ENCODE assay signal across 8 mouse cellular contexts in genomic region chr15:82243311-82243710, GRCm38 (mm10). TPM values are rescaled to one million over a fixed set of nuclear protein-coding genes. Genes with fewer than 3 reads are reported as not detected.
DNase-seq lines count a peak whose midpoint lies in the region; ATAC-seq and TF ChIP-seq lines count a peak whose summit lies in the region.

No protein-coding gene starts in this region.

- dilution Hi-C loops in CH12.LX (cut with MboI; ENCODE audit: extremely low pct_ligation_motif_present, extremely low pct_unique_long_range_greater_than_20kb, low sequenced_read_pairs) = no loop called here

- TF ChIP-seq CTCF in CH12.LX (conservative IDR thresholded peaks at IDR 0.05 in 1 of 2, IDR thresholded peaks at IDR 0.05 in 1 of 2; ENCODE audit: low read depth in 2 of 2, low read length in 2 of 2) = 0 out of 4 replicates have a peak, but pooled peaks of 1 of the 2 experiments have one; percentile 5
- no peak for TF ChIP-seq CTCF in liver, embryonic 14.5 days (IDR thresholded peaks at IDR 0.05; ENCODE audit: low read depth)

- no peak for TF ChIP-seq RAD21 in CH12.LX (IDR thresholded peaks at IDR 0.05; ENCODE audit: low read depth, low read length)

- peak overlapping the region; percentile 94 for H3K4me2 ChIP-seq in heart, embryonic 11.5 days
- H3K4me2 ChIP-seq in CH12.LX (ENCODE audit: insufficient read depth, low read depth, poor library complexity, severe bottlenecking) = peak overlapping the region; percentile 62
- peak overlapping the region; percentile 92 for H3K4me2 ChIP-seq in forebrain, embryonic 14.5 days (ENCODE audit: low read length)
- H3K4me2 ChIP-seq in liver, embryonic 14.5 days (ENCODE audit: low read depth) = peak overlapping the region; percentile 73

- H3K4me1 ChIP-seq in heart, embryonic 11.5 days (ENCODE audit: control insufficient read depth, insufficient read depth, low read length) = peaks cover 4% of the 10 kb centered on the region
- H3K4me1 ChIP-seq in CH12.LX (ENCODE audit: control insufficient read depth in 1 of 2, insufficient read depth in 2 of 2) = peaks cover 0 to 13% of the 10 kb centered on the region in 2 experiments; a peak in 3 of 4 replicates
- H3K4me1 ChIP-seq in forebrain, embryonic 14.5 days (ENCODE audit: control insufficient read depth, insufficient read depth, low read length) = peaks cover 4% of the 10 kb centered on the region; the same call in 1 of the 2 replicates
- H3K4me1 ChIP-seq in liver, embryonic 14.5 days (replicated peaks; ENCODE audit: control insufficient read depth in 2 of 2, insufficient read depth in 2 of 2, low read length in 1 of 2) = peaks cover 5 to 10% of the 10 kb centered on the region in 2 experiments

- H3K27me3 ChIP-seq in heart, embryonic 11.5 days (ENCODE audit: control insufficient read depth, insufficient read depth, low read length) = no peaks in the 10 kb centered on the region
- H3K27me3 ChIP-seq in CH12.LX (replicated peaks) = no peaks in the 10 kb centered on the region
- no peaks in the 10 kb centered on the region for H3K27me3 ChIP-seq in forebrain, embryonic 14.5 days (replicated peaks; ENCODE audit: control insufficient read depth, insufficient read depth, low read length)
- no peaks in the 10 kb centered on the region for H3K27me3 ChIP-seq in liver, embryonic 14.5 days (ENCODE audit: control insufficient read depth, insufficient read depth, low read length)

- intact Hi-C loops in heart, postnatal 25 days (cut with DNase I) = no loop called here

- H3K4me3 ChIP-seq in heart, embryonic 11.5 days (ENCODE audit: low read depth, low read length) = peak overlapping the region; percentile 80
- peak overlapping the region; percentile 70 to 94 (median 79) for H3K4me3 ChIP-seq in CH12.LX (replicated peaks in 1 of 3; ENCODE audit: low read depth in 2 of 3, low read length in 2 of 3, poor library complexity in 1 of 3)
- peak overlapping the region; percentile 67 for H3K4me3 ChIP-seq in forebrain, embryonic 14.5 days (ENCODE audit: low read depth, low read length)
- peak overlapping the region; percentile 72 to 83 for H3K4me3 ChIP-seq in liver, embryonic 14.5 days (ENCODE audit: insufficient read depth in 1 of 2, low read depth in 2 of 2, low read length in 2 of 2)

- in situ Hi-C loops in CH12.LX (cut with MboI; ENCODE audit: low pct_ligation_motif_present, low pct_unique_long_range_greater_than_20kb, low sequenced_read_pairs) = loop anchor here (10.0 kb wide), 1 partner anchor 179 kb away; the partner anchor contains the start of gene Mei1

- H3K9me3 ChIP-seq in heart, embryonic 11.5 days (replicated peaks; ENCODE audit: control insufficient read depth, low read length) = no peaks in the 10 kb centered on the region
- H3K9me3 ChIP-seq in CH12.LX (replicated peaks; ENCODE audit: low read length) = no peaks in the 10 kb centered on the region
- H3K9me3 ChIP-seq in forebrain, embryonic 14.5 days (replicated peaks; ENCODE audit: control insufficient read depth, low read length) = no peaks in the 10 kb centered on the region
- no peaks in the 10 kb centered on the region for H3K9me3 ChIP-seq in liver, embryonic 14.5 days (ENCODE audit: control insufficient read depth, low read length)

- DNase-seq in heart, postnatal 25 days (ENCODE audit: low spot score) = no peak
- no peak for DNase-seq in CH12.LX (ENCODE audit: extremely low read depth)
- no peak for DNase-seq in forebrain, embryonic 14.5 days (ENCODE audit: low spot score)
- no peak for DNase-seq in liver, embryonic 14.5 days (ENCODE audit: low read depth in 3 of 3, low spot score in 3 of 3)
- DNase-seq in urinary bladder, adult 18-20 months (ENCODE audit: low spot score in 2 of 2) = no peak
- DNase-seq in gastrocnemius, postnatal 25 days = no peak
- no peak for DNase-seq in urinary bladder, adult 2 months (ENCODE audit: low spot score)

- peaks cover 4% of the 10 kb centered on the region; the same call in 1 of the 2 replicates for H3K79me2 ChIP-seq in CH12.LX (replicated peaks; ENCODE audit: control insufficient read depth, extremely low read depth, insufficient read depth, poor library complexity, severe bottlenecking)

- no peak overlapping the region for H3K27ac ChIP-seq in heart, embryonic 11.5 days (ENCODE audit: low read depth, low read length)
- no peak overlapping the region for H3K27ac ChIP-seq in CH12.LX (ENCODE audit: insufficient read depth, low read depth)
- H3K27ac ChIP-seq in forebrain, embryonic 14.5 days (ENCODE audit: low read depth, low read length) = no peak overlapping the region
- H3K27ac ChIP-seq in liver, embryonic 14.5 days = peak overlapping the region; percentile 43

- no peak for ATAC-seq in heart, embryonic 11.5 days (replicated peaks; ENCODE audit: insufficient number of reproducible peaks, low FRiP score, low TSS enrichment)
- no peak for ATAC-seq in forebrain, embryonic 14.5 days
- no peak for ATAC-seq in liver, embryonic 14.5 days (ENCODE audit: insufficient read depth)

- no peaks in the 10 kb centered on the region for H3K36me3 ChIP-seq in heart, embryonic 11.5 days (ENCODE audit: control insufficient read depth, insufficient read depth, low read length)
- peaks cover 16 to 30% of the 10 kb centered on the region in 2 experiments for H3K36me3 ChIP-seq in CH12.LX (replicated peaks in 1 of 2; ENCODE audit: control insufficient read depth in 1 of 2, insufficient read depth in 1 of 2, low read length in 1 of 2)
- H3K36me3 ChIP-seq in forebrain, embryonic 14.5 days (ENCODE audit: control insufficient read depth, insufficient read depth, low read length) = no peaks in the 10 kb centered on the region
- peaks cover 3% of the 10 kb centered on the region; the same call in 1 of the 2 replicates for H3K36me3 ChIP-seq in liver, embryonic 14.5 days (replicated peaks; ENCODE audit: control insufficient read depth, insufficient read depth, low read depth)

- TF ChIP-seq POLR2A in CH12.LX (IDR thresholded peaks at IDR 0.05; ENCODE audit: low read depth, low read length) = no peak

- TF ChIP-seq EP300 in CH12.LX (IDR thresholded peaks at IDR 0.05; ENCODE audit: low read length) = no peak
- no peak for TF ChIP-seq EP300 in liver, embryonic 14.5 days (IDR thresholded peaks at IDR 0.05; ENCODE audit: low read depth)

- peak overlapping the region; percentile 77; the same call in 1 of the 2 replicates for H3K9ac ChIP-seq in heart, embryonic 11.5 days (ENCODE audit: low read depth, low read length)
- H3K9ac ChIP-seq in CH12.LX (ENCODE audit: insufficient read depth, low read depth) = peak overlapping the region; percentile 67; the same call in 1 of the 2 replicates
- H3K9ac ChIP-seq in forebrain, embryonic 14.5 days (ENCODE audit: low read length) = peak overlapping the region; percentile 77
- H3K9ac ChIP-seq in liver, embryonic 14.5 days (replicated peaks) = peak overlapping the region; percentile 67

- WGBS in heart, embryonic 11.5 days (ENCODE audit: insufficient replicate concordance) = 73% methylated on average over 3 of the region's 3 CpGs
- 67% methylated on average over 3 of the region's 3 CpGs for WGBS in forebrain, embryonic 14.5 days
- WGBS in liver, embryonic 14.5 days (ENCODE audit: insufficient replicate concordance) = 66% methylated on average over 3 of the region's 3 CpGs

RNA-seq across cellular contexts. Expression of gene Cenpm, which starts 1.2 kb away (rescaled TPM):
- 59.7 and 67.3 TPM in 2 replicates for polyA plus RNA-seq in heart, embryonic 11.5 days (2014; fragmentation: Nextera tagmentation; extraction: Ambion mirVana)
- under 1 TPM; 0.36 to 0.78 TPM for total RNA-seq in heart, postnatal 25 days (2021)
- 31.5 and 34.2 TPM in 2 replicates for total RNA-seq in CH12.LX (2012; rRNA removed)
- 17.1 and 22.8 TPM in 2 replicates for total RNA-seq in CH12.LX (2014; rRNA removed)
- polyA plus RNA-seq in CH12.LX (2012; ENCODE audit: insufficient read length, low read depth) = 39.6 and 44.0 TPM in 2 replicates
- 42.4 and 63.9 TPM in 2 replicates for polyA plus RNA-seq in forebrain, embryonic 14.5 days (2014; fragmentation: Nextera tagmentation; extraction: Ambion mirVana)
- 19.1 and 21.6 TPM in 2 replicates for polyA plus RNA-seq in liver, embryonic 14.5 days (2012; rRNA removed)
- polyA plus RNA-seq in liver, embryonic 14.5 days (2014; fragmentation: Nextera tagmentation; extraction: Ambion mirVana) = 42.1 and 45.1 TPM in 2 replicates
- total RNA-seq in gastrocnemius, postnatal 25 days (2021) = under 1 TPM in 1 of 2 experiments, not detected in 1; 0.75 TPM
- polyA plus RNA-seq in urinary bladder, adult 2 months (2012; rRNA removed) = 4.6 and 6.1 TPM in 2 replicates

RNA-seq across cellular contexts. Expression of gene 1500009C09Rik, which starts 8.9 kb away (rescaled TPM):
- polyA plus RNA-seq in heart, embryonic 11.5 days (2014; fragmentation: Nextera tagmentation; extraction: Ambion mirVana) = not detected in 2 replicates
- not detected for total RNA-seq in heart, postnatal 25 days (2021)
- total RNA-seq in CH12.LX (2012; rRNA removed) (not detected in 2 replicates), CH12.LX (2014; rRNA removed) (not detected in 2 replicates)
- polyA plus RNA-seq in CH12.LX (2012; ENCODE audit: insufficient read length, low read depth) = not detected in 2 replicates
- polyA plus RNA-seq in forebrain, embryonic 14.5 days (2014; fragmentation: Nextera tagmentation; extraction: Ambion mirVana) = 13.2 and 19.3 TPM in 2 replicates
- 0.02 and 0.11 TPM in 2 replicates for polyA plus RNA-seq in liver, embryonic 14.5 days (2012; rRNA removed)
- not detected in 2 replicates for polyA plus RNA-seq in liver, embryonic 14.5 days (2014; fragmentation: Nextera tagmentation; extraction: Ambion mirVana)
- total RNA-seq in gastrocnemius, postnatal 25 days (2021) = not detected
- 0.06 and 0.10 TPM in 2 replicates for polyA plus RNA-seq in urinary bladder, adult 2 months (2012; rRNA removed)

RNA-seq across cellular contexts. Expression of gene Tnfrsf13c, which starts 19.1 kb away (rescaled TPM):
- 0.29 TPM in 1 of 2 replicates, not detected in the other for polyA plus RNA-seq in heart, embryonic 11.5 days (2014; fragmentation: Nextera tagmentation; extraction: Ambion mirVana)
- under 1 TPM in 1 of 2 experiments, not detected in 1; 0.36 TPM for total RNA-seq in heart, postnatal 25 days (2021)
- total RNA-seq in CH12.LX (2012; rRNA removed) = 287 and 334 TPM in 2 replicates
- 188 and 204 TPM in 2 replicates for total RNA-seq in CH12.LX (2014; rRNA removed)
- 219 and 257 TPM in 2 replicates for polyA plus RNA-seq in CH12.LX (2012; ENCODE audit: insufficient read length, low read depth)
- polyA plus RNA-seq in forebrain, embryonic 14.5 days (2014; fragmentation: Nextera tagmentation; extraction: Ambion mirVana) = 0.14 and 0.19 TPM in 2 replicates
- 0.54 and 0.66 TPM in 2 replicates for polyA plus RNA-seq in liver, embryonic 14.5 days (2012; rRNA removed)
- 0.14 and 0.58 TPM in 2 replicates for polyA plus RNA-seq in liver, embryonic 14.5 days (2014; fragmentation: Nextera tagmentation; extraction: Ambion mirVana)
- not detected for total RNA-seq in gastrocnemius, postnatal 25 days (2021)
- 0.15 and 0.16 TPM in 2 replicates for polyA plus RNA-seq in urinary bladder, adult 2 months (2012; rRNA removed)

RNA-seq across cellular contexts. Expression of gene Shisa8, which starts 30.7 kb away (rescaled TPM):
- polyA plus RNA-seq in heart, embryonic 11.5 days (2014; fragmentation: Nextera tagmentation; extraction: Ambion mirVana) = 0.07 TPM in 1 of 2 replicates, not detected in the other
- total RNA-seq in heart, postnatal 25 days (2021) = under 1 TPM; 0.13 to 0.20 TPM
- total RNA-seq in CH12.LX (2012; rRNA removed) = 152 and 159 TPM in 2 replicates
- total RNA-seq in CH12.LX (2014; rRNA removed) = 94.6 and 103 TPM in 2 replicates
- 64.2 and 83.4 TPM in 2 replicates for polyA plus RNA-seq in CH12.LX (2012; ENCODE audit: insufficient read length, low read depth)
- 0.61 and 0.77 TPM in 2 replicates for polyA plus RNA-seq in forebrain, embryonic 14.5 days (2014; fragmentation: Nextera tagmentation; extraction: Ambion mirVana)
- polyA plus RNA-seq in liver, embryonic 14.5 days (2012; rRNA removed) = 0.15 and 0.19 TPM in 2 replicates
- polyA plus RNA-seq in liver, embryonic 14.5 days (2014; fragmentation: Nextera tagmentation; extraction: Ambion mirVana) = 0.05 and 0.09 TPM in 2 replicates
- total RNA-seq in gastrocnemius, postnatal 25 days (2021) = not detected
- 0.10 TPM in 1 of 2 replicates, not detected in the other for polyA plus RNA-seq in urinary bladder, adult 2 months (2012; rRNA removed)

RNA-seq across cellular contexts. Expression of gene Sept3, which starts 31.4 kb away (rescaled TPM):
- 5.0 and 6.2 TPM in 2 replicates for polyA plus RNA-seq in heart, embryonic 11.5 days (2014; fragmentation: Nextera tagmentation; extraction: Ambion mirVana)
- total RNA-seq in heart, postnatal 25 days (2021) = under 1 TPM; 0.31 to 0.87 TPM
- total RNA-seq in CH12.LX (2012; rRNA removed) (0.04 and 0.13 TPM in 2 replicates), CH12.LX (2014; rRNA removed) (not detected in 2 replicates)
- polyA plus RNA-seq in CH12.LX (2012; ENCODE audit: insufficient read length, low read depth) = 0.07 TPM in 1 of 2 replicates, not detected in the other
- 225 and 276 TPM in 2 replicates for polyA plus RNA-seq in forebrain, embryonic 14.5 days (2014; fragmentation: Nextera tagmentation; extraction: Ambion mirVana)
- polyA plus RNA-seq in liver, embryonic 14.5 days (2012; rRNA removed) = 0.12 and 0.61 TPM in 2 replicates
- polyA plus RNA-seq in liver, embryonic 14.5 days (2014; fragmentation: Nextera tagmentation; extraction: Ambion mirVana) = 0.09 TPM in 1 of 2 replicates, not detected in the other
- under 1 TPM; 0.54 to 1.00 TPM for total RNA-seq in gastrocnemius, postnatal 25 days (2021)
- 1.0 and 1.2 TPM in 2 replicates for polyA plus RNA-seq in urinary bladder, adult 2 months (2012; rRNA removed)

Comparison
In these comparisons a context has a peak if more than half of its experiments do, and no peak if none do; other contexts are left out.
1. RNA of gene 1500009C09Rik, which starts 8.9 kb away (polyA plus RNA-seq): 13.2 to 19.3 TPM in forebrain, embryonic 14.5 days; not detected in CH12.LX, 0.06 to 0.10 TPM in urinary bladder, adult 2 months, not detected in heart, embryonic 11.5 days and 0.02 to 0.11 TPM in liver, embryonic 14.5 days; every median in the first group is over 10 times any median in the second.
2. RNA of gene Tnfrsf13c, which starts 19.1 kb away (polyA plus RNA-seq): 219 to 257 TPM in CH12.LX; 0.14 to 0.66 TPM in liver, embryonic 14.5 days, 0.29 TPM in heart, embryonic 11.5 days, 0.15 to 0.16 TPM in urinary bladder, adult 2 months and 0.14 to 0.19 TPM in forebrain, embryonic 14.5 days; every median in the first group is over 100 times any median in the second.
3. Peak in every context shown above with its lines, with median percentiles within 50 percentile points of each other: H3K4me2 ChIP-seq, H3K4me3 ChIP-seq and H3K9ac ChIP-seq.